In the genomic region with DNA sequence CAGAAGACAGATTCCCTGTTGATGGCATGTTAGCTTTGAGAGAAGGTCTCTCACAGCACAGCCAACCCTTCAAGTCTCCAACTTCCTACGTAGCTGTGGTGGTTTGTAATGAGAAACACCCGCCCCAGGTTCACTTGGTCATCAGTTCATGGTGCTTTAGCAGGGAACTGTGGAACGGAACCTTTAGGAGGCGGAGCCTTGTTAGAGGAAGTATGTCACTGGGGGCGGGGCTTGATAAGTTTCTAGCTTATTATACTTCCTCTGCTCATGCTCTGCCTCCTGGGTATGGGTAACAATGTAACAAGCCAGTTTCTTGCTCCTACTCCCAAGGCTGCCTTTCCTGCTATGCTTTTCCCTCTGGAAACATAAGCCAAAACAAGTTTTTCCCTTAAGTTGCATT, we compare ENCODE assay signal across 22 mouse cellular contexts. TPM values are rescaled to one million over a fixed set of nuclear protein-coding genes. Genes with fewer than 3 reads are reported as not detected.
A peak's percentile ranks its signal among the peaks of the same experiment; 100 is the strongest.
DNase-seq lines count a peak whose midpoint lies in the region; ATAC-seq and TF ChIP-seq lines count a peak whose summit lies in the region.
"Had no signal": no experiment of that assay in that cellular context is flagged by ENCODE, and none has a peak within 500 bp of the region (broad histone marks: within the 10 kb centered on the region; RNA-seq: fewer than 3 reads in every experiment).

No protein-coding gene starts in this region.

- H3K4me3 ChIP-seq in MEL (ENCODE audit: control insufficient read depth in 1 of 2, insufficient read depth in 1 of 2, low read depth in 2 of 2, low read length in 2 of 2), result no peak overlapping the region
- H3K4me3 ChIP-seq: embryonic facial prominence, embryonic 15.5 days; erythroblast, embryonic 14.5 days; forebrain, embryonic 10.5 days; heart, adult 2 months; heart, embryonic 12.5 days; hindbrain, embryonic 10.5 days had no signal

- no peak for TF ChIP-seq POLR2A in MEL (IDR thresholded peaks at IDR 0.05; ENCODE audit: control insufficient read depth in 1 of 2, insufficient read depth in 1 of 2, low read depth in 1 of 2, low read length in 2 of 2, poor library complexity in 1 of 2)

- no peak for TF ChIP-seq RAD21 in MEL (IDR thresholded peaks at IDR 0.05; ENCODE audit: low read depth, low read length)

- TF ChIP-seq EP300 in MEL (IDR thresholded peaks at IDR 0.05; ENCODE audit: low read depth in 1 of 2, low read length in 2 of 2), result no peak

- no peak for TF ChIP-seq CTCF in MEL (IDR thresholded peaks at IDR 0.05 in 2 of 3, conservative IDR thresholded peaks at IDR 0.05 in 1 of 3; ENCODE audit: control insufficient read depth in 1 of 3, insufficient read depth in 1 of 3, low read depth in 2 of 3, low read length in 3 of 3, poor library complexity in 1 of 3, severe bottlenecking in 1 of 3)

- no peak overlapping the region for H3K27ac ChIP-seq in MEL (ENCODE audit: control insufficient read depth, low read depth, low read length)
- H3K27ac ChIP-seq: embryonic facial prominence, embryonic 15.5 days; forebrain, embryonic 10.5 days; heart, adult 2 months; hindbrain, embryonic 10.5 days; hindbrain, embryonic 14.5 days had no signal

- H3K36me3 ChIP-seq in MEL (ENCODE audit: control insufficient read depth in 1 of 2, insufficient read depth in 2 of 2, low read length in 2 of 2), result no peaks in the 10 kb centered on the region; a peak in 1 of 4 replicates
- H3K36me3 ChIP-seq: forebrain, embryonic 10.5 days; hindbrain, embryonic 10.5 days had no signal

- no peaks in the 10 kb centered on the region for H3K4me1 ChIP-seq in MEL (ENCODE audit: control insufficient read depth in 1 of 2, insufficient read depth in 2 of 2, low read length in 2 of 2)
- H3K4me1 ChIP-seq: embryonic facial prominence, embryonic 15.5 days; forebrain, embryonic 10.5 days; heart, embryonic 12.5 days; hindbrain, embryonic 10.5 days had no signal

- H3K79me2 ChIP-seq in MEL (ENCODE audit: control insufficient read depth, insufficient read depth, low read length, poor library complexity), result no peaks in the 10 kb centered on the region

- ATAC-seq in neutrophil, adult 5-6 weeks (ENCODE audit: extremely low read depth, insufficient number of reproducible peaks, low FRiP score, poor library complexity, severe bottlenecking), result peak; percentile 67
- ATAC-seq: activated CD4-positive, CD25-positive, alpha-beta regulatory T cell, adult 4 months; forebrain, embryonic 14.5 days had no signal

- no peaks in the 10 kb centered on the region for H3K27me3 ChIP-seq in MEL (ENCODE audit: control insufficient read depth in 1 of 2, insufficient read depth in 2 of 2, low read length in 2 of 2)
- H3K27me3 ChIP-seq: embryonic facial prominence, embryonic 15.5 days; heart, embryonic 12.5 days had no signal

- peak; percentile 23 for DNase-seq in heart, adult 11 months
- no peak for DNase-seq in heart, adult 8-10 months (ENCODE audit: low spot score)
- DNase-seq in 416B (ENCODE audit: low read depth), result peak; percentile 11
- peak; percentile 24 for DNase-seq in MEL (ENCODE audit: low read depth, low spot score)
- no peak for DNase-seq in left cerebral cortex, postnatal 4 days
- DNase-seq in cerebellum, adult 18-20 months, result no peak
- DNase-seq: adrenal gland, postnatal 14 days; cerebellum, adult 2 months; cerebellum, postnatal 10 days; embryo, embryonic 11 days; heart, adult 2 months had no signal

- intact Hi-C loops in left cerebral cortex, postnatal 4 days (cut with DNase I), result no loop called here

- no peak overlapping the region for H3K9ac ChIP-seq in MEL (ENCODE audit: control insufficient read depth, low read depth, low read length, poor library complexity, severe bottlenecking)
- H3K9ac ChIP-seq: embryonic facial prominence, embryonic 15.5 days; heart, embryonic 12.5 days; hindbrain, embryonic 14.5 days had no signal

- H3K9me3 ChIP-seq in MEL (replicated peaks; ENCODE audit: insufficient read depth, low read length), result no peaks in the 10 kb centered on the region
- H3K9me3 ChIP-seq: embryonic facial prominence, embryonic 15.5 days; forebrain, embryonic 10.5 days; G1E; heart, embryonic 12.5 days; hindbrain, embryonic 10.5 days had no signal

TF ChIP-seq in MEL, 35 proteins besides CTCF, POLR2A, EP300 and RAD21:
- TF ChIP-seq ZNF384 (IDR thresholded peaks at IDR 0.05; ENCODE audit: low read depth, low read length) (no peak), USF1 (IDR thresholded peaks at IDR 0.05; ENCODE audit: low read depth, low read length) (no peak), CHD1 (IDR thresholded peaks at IDR 0.05; ENCODE audit: low read depth, low read length) (no peak), UBTF (IDR thresholded peaks at IDR 0.05; ENCODE audit: borderline replicate concordance, insufficient read depth, low read depth, low read length) (no peak), E2F4 (IDR thresholded peaks at IDR 0.05; ENCODE audit: borderline replicate concordance, low read depth, low read length) (no peak), POLR2AphosphoS5 (IDR thresholded peaks at IDR 0.05; ENCODE audit: borderline replicate concordance, low read depth, low read length) (no peak), USF2 (IDR thresholded peaks at IDR 0.05; ENCODE audit: borderline replicate concordance in 1 of 2, insufficient read depth in 1 of 2, low read depth in 1 of 2, low read length in 2 of 2) (no peak), ZC3H11A (IDR thresholded peaks at IDR 0.05; ENCODE audit: low read depth, low read length) (no peak), KAT2A (conservative IDR thresholded peaks at IDR 0.05; ENCODE audit: low read depth, low read length) (no peak), HCFC1 (IDR thresholded peaks at IDR 0.05; ENCODE audit: low read depth, low read length) (no peak), GATA1 (IDR thresholded peaks at IDR 0.05; ENCODE audit: low read depth, low read length) (no peak), SMC3 (IDR thresholded peaks at IDR 0.05; ENCODE audit: low read depth, low read length) (no peak), MEF2A (IDR thresholded peaks at IDR 0.05; ENCODE audit: extremely low read depth, insufficient replicate concordance, low read depth, low read length, poor library complexity, severe bottlenecking) (no peak), TAL1 (IDR thresholded peaks at IDR 0.05; ENCODE audit: low read length) (no peak), ZMIZ1 (IDR thresholded peaks at IDR 0.05; ENCODE audit: low read depth, low read length) (no peak), MYC (IDR thresholded peaks at IDR 0.05; ENCODE audit: low read depth, low read length) (no peak), MAZ (IDR thresholded peaks at IDR 0.05; ENCODE audit: low read depth, low read length) (no peak), ETS1 (IDR thresholded peaks at IDR 0.05; ENCODE audit: low read depth, low read length) (no peak), MYB (IDR thresholded peaks at IDR 0.05; ENCODE audit: low read depth, low read length) (no peak), BHLHE40 (IDR thresholded peaks at IDR 0.05; ENCODE audit: borderline replicate concordance, low read depth, low read length) (no peak)
TF ChIP-seq in MEL: peak in this region for 0.

RNA-seq across cellular contexts. Expression of a gene that starts 23.3 kb away (rescaled TPM):
- total RNA-seq in heart, adult 8-10 months (2022), result under 1 TPM; 0.19 to 0.60 (median 0.49) TPM
- total RNA-seq in MEL (2012; rRNA removed), result not detected in 2 replicates
- not detected for polyA plus RNA-seq in MEL (2012; ENCODE audit: insufficient read depth in 1 of 2, insufficient read length in 2 of 2, low read depth in 1 of 2, low replicate concordance in 2 of 2, missing spikeins in 1 of 2)
- not detected in 2 replicates for total RNA-seq in neutrophil, adult 5-6 weeks (2017)
- not detected for total RNA-seq in left cerebral cortex, postnatal 4 days (2021)
- total RNA-seq: adrenal gland, adult 18-20 months; adrenal gland, postnatal 14 days had no signal
- polyA plus RNA-seq: activated CD4-positive, CD25-positive, alpha-beta regulatory T cell, adult 4 months; cerebellum, adult 2 months; erythroblast, embryonic 14.5 days; forebrain, embryonic 14.5 days; G1E had no signal

Comparison
In these comparisons a context has a peak if more than half of its experiments do, and no peak if none do; other contexts are left out.
1. DNase-seq: peak in heart, adult 11 months (single experiment), 416B (single experiment) and MEL (single experiment); none in heart, adult 8-10 months (single experiment), left cerebral cortex, postnatal 4 days (single experiment) and cerebellum, adult 18-20 months (0 of 2).